Mouse (Mus musculus): ENCODE measurements around the gene Dohh.

Dohh gene

DNA sequence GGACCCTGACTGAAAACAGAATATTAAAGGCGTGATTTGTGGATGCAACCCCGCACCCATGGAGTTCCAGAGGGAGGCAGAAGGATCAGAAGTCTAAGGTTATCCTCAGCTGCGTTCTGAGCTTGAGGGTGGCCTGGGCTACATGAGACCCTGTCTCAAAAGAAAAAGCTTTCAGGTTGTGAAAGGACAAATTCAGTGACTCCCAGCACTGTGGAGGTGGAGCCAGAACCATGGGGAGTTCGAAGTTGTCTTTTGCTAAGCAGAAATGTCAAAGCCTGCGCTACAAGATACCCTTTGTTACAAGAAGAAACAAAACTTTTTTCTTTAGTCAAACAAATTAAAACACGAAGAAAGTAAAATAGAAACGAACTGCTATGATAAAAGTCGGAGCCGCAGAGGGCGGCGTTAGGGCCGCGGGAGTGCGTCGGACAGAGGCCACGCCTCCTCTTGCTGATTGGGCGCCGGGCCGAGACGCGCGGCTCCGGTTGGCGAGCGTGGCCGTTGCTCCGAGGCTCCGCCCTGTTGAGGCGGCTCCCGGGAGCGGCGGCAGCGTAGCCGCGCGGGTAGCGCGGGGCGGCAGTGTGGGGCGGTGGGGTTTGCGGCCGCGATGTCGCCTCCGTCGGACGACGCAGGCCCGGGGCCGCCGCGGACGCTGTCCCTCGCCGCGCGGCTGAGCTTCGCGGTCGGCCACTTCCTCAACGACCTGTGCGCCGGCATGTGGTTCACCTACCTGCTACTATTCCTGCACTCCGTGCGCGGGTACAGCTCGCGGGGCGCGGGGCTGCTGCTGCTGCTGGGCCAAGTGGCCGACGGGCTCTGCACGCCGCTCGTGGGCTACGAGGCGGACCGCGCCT lies 27.0 kb upstream of the Dohh start, which contains the start of gene Mfsd12:
Gene Mfsd12, plus strand, starts transcription at position 501 of the 854 bp plus-strand sequence.
- DNase-seq (ENCODE audit: low read depth, low spot score): peak; percentile 69

DNA sequence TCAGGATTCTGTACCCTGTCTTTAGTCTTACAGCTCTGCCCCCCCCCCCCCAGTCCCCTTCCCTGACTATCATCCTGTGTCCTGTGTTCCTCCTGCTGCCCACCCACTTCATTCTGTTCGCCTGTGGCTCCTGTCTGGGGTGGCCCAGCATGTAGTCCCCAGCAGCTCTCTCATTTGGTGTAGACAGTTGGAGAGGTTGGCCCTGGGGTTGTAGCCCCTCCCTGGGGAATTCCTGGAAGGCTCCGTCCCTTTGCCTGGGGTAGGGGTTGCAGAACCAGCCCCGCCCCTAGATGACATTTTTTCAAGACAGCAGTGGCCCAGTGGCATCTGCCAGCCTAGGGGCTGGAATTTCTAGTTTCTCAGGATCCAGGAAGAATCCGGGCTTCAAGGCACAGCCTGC lies 26.0 kb upstream of the Dohh start:
- DNase-seq (ENCODE audit: low read depth, low spot score): no peak

DNA sequence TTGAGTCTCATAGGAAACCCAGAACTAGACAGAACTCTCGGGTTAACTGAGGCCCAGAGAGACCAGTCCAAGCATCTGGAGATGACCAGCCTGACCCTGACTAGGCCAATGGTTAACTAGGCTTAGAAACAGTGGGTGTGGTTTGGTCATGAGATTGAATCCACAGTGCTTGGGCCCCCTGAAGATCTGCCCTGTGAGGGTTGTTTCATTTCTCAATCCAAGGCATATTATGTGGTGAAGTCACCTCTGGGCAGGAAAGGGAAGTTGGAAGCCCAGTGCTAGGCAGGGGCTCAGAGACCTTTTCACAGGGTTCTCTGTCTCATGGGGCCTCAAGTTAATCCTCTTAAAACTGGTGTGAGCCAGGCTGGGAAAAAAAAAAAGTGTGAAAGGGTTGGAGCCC lies 25.4 kb upstream of the Dohh start:
- no peak for DNase-seq (ENCODE audit: low read depth, low spot score)

DNA sequence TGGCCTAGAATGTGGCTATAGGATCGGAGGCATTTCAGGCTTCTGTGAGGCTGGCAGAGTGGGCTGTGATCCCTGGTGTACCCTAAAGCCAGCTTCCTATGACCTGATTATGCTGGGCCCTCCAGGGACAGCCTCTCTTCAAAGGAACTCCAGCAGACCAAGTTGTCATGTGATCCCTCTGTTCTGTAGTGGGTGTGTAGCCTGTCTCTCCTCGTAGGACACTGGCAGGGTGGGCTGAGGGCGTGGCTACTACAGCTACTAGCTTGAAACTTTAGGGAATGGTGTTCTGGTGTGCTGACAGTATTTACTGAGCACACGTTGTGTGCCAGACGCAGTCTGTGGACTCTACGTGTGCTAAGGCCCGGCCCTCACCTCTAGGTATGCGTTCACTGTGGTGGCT lies 23.5 kb upstream of the Dohh start:
- no peak for DNase-seq (ENCODE audit: low read depth, low spot score)

DNA sequence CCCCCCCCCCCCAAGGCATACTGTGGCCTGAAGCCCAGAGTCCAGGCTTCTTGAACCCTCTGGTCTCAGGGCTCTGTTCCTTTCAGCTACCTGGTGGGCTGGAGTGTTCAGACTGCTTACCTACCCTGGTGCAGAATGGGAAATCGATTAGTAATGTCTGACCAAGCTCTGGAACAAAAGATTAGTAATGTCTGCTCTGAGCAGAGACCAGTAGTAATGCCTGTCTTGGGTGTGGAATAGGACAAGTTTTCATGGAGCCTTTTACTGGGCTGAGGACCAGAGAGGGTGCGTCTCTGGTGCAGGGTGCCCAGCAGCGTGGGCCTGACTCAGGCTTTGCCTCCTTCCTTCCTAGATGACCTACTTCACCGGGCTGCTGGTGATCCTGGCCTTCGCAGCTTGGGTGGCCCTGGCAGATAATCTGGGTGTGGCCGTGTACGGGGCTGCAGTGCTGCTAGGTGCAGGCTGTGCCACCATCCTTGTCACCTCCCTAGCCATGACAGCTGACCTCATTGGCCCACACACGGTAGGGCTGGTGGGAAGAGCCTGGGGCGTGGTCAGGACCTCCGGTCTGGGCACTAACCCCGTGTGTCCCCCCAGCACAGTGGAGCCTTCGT lies 21.8 kb upstream of the Dohh start:
- no peak for DNase-seq (ENCODE audit: low read depth, low spot score)

DNA sequence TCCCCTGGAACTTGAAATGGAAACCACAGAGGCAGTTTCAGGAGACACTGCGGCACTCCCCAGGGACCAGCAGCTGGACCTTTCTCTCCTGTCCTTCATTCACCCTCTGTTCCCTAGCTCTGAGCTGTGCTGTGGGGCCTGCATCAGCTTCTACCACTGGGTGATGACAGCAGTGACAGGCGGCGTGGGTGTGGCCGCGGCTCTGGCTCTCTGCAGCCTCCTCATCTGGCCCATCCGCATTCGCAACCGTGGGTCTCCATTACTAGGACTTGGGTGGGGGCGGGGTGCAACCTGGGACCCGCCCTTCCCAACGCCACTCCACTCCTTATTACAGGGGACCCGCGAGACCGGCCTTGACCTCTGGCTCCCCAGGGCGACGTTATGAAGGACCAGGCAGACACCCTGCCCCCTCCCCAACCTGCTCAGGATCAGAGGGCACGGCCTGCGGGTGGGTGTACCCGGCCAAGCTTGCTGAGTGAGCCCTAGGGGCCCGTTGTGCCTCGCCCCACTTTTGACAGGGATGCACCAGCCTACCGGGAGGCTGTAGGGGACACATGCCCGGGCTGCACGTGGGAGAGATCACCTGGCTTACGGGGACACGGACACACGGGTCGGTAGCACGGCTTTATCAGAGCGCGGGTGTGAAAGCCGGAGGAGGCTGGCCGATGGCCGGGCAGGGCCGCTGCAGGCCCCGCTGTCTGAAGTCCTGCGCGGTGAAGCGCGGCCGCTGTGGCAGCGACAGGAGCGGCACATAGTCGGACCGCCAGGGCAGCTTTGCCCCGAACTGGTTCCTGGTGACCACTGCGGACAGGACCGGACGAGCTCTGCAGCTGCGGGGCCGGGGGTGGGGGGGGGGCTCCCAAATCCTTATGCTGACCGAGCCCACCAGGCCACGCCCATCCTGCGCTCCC lies 20.5 kb upstream of the Dohh start:
- DNase-seq (ENCODE audit: low read depth, low spot score): no peak

DNA sequence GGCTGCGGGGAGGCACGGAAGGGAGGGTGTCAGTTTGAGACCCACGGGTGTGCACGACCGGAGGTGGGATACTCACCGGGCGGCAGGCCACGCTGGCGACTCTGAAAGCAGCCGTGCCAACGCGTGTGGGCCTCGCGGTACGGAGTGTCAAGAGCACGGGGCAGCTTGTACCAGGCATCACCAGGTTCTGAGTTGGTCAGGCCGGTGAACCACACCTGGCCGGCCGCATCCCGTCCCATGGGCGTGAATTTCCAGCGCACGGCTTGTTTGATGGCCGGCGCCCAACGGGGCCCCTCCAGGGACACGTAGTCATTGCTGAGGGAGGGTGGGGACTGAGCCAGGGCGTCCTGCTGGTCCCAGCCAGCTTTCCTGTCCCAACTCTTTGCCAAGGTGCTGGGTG lies 19.6 kb upstream of the Dohh start:
- no peak for DNase-seq (ENCODE audit: low read depth, low spot score)

DNA sequence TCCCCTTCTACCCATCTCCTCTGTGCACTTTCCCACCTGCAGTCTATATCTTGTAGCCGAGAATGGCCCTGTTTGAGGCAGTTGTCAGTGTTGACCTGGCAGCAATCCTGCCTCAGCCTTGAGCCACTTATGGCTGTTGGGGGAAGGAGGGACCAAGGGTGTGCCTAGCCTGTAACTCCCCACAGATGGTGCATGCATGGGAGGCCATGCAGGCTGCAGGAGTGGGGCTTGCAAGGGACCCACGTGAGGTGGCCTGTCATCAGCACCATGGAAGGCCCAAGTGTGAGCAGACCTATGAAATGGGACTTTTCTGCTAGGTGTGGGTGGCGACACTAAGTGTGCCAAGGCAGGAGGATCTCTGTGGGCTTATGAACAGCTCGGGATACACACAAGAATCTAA lies 19.2 kb upstream of the Dohh start:
- DNase-seq (ENCODE audit: low read depth, low spot score): peak; percentile 52

DNA sequence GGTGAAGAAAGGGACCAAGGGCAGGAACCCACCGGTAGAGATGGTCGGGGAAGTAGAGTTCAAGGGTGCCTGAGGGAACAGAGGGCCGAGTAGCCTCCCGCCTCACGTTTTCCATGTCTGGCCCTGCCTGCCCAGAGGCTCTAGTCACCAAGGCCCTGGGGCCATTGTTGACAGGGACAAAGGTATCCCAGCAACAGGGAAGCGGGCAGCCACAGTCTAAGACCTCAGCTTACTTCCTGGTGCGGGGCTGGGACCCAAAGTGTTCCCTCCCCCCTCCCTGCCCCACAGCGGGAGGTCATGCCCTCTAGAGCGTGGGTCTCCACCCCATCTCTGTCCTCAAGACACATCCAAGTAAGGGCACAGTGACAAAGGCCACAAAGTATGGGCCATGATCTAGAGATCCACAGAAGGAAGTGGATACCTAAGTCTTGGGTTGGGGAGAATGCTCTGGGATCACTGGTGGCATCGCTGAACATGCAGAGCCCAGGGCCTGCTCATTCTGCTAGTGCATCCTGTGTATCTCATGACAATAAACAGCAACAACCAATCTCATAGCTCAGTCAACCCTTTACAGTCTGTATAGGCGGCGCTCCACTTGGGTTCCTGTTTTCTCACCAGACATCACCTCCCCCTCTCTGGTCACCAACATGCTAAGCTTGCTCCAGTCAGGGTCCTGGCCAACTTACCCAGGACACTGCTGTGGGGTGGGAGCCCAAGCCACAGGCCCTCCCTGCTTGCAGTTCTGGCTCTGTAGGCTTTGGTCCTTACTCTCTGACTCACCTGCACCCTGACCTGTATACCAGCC lies 18.4 kb upstream of the Dohh start, which contains the start of gene 4930404N11Rik:
Gene 4930404N11Rik, minus strand, starts transcription at position 145 of the 805 bp plus-strand sequence.
- DNase-seq (ENCODE audit: low read depth, low spot score): no peak

DNA sequence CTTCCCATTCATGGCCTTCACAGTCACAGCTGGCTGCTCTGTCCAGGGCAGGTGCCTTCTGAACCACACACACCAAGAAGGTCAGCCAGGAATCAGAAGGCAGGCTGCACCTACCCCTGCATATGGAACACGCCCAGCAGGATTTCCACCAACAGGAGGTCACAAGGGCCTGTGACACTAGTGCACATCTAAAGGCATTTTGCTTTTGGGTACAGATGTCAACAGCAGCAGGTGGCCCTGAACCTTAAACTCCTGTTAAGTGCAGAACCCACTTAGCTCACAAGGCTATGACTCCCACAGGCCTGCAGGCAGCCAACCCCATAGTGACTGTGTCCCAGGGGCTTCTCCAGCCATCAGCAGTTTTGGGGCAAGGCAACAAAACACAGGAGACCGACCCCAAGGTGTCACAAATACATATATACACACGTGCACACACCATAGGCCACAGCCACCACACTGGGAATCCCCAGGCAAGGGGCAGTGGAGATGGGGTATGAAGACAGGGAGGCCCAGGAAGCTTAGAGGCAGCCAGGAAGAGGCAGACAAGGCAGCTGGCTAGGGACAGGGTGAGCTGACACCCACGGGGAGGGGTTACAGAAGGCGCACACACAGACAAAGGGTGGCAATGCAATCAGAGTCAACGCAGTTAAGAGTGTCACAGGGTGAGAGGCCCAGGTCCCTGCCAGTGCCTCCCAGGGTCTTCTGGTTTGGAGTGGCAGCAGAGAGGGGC lies 17.6 kb upstream of the Dohh start:
- DNase-seq (ENCODE audit: low read depth, low spot score): no peak

DNA sequence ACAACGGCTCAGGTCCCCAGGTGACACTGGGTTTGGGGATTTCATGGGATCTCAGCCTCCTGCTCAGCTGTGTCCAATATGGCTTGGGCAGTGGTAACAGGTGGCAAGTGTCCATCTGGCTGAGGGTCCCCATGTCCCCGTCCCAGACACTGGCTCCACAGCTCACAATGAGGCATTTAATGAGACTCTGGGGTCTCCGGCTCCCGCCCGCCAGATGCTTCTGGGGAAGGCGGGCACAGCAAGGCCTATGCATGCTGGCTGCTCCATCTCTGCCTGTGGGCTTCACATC lies 17.1 kb upstream of the Dohh start:
- no peak for DNase-seq (ENCODE audit: low read depth, low spot score)

DNA sequence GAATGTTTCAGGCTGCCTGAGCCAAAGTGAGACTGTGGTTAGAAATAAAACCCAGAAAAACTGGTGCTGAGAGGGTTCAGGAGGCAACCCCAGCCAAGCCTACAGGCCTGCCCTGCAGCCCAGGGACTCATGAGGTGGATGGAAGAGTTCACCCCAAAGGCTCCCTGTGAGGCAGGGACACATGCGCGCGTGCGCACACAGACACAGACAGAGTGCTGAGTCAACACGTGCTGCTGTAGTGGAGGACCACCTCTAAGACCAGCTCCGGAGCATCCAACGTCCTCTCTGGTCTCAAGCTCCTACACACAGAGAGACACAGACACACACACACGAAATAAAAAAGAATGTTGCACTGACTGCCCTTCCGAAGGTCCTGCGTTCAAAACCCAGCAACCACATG lies 8.9 kb upstream of the Dohh start:
- no peak for DNase-seq (ENCODE audit: low read depth, low spot score)

DNA sequence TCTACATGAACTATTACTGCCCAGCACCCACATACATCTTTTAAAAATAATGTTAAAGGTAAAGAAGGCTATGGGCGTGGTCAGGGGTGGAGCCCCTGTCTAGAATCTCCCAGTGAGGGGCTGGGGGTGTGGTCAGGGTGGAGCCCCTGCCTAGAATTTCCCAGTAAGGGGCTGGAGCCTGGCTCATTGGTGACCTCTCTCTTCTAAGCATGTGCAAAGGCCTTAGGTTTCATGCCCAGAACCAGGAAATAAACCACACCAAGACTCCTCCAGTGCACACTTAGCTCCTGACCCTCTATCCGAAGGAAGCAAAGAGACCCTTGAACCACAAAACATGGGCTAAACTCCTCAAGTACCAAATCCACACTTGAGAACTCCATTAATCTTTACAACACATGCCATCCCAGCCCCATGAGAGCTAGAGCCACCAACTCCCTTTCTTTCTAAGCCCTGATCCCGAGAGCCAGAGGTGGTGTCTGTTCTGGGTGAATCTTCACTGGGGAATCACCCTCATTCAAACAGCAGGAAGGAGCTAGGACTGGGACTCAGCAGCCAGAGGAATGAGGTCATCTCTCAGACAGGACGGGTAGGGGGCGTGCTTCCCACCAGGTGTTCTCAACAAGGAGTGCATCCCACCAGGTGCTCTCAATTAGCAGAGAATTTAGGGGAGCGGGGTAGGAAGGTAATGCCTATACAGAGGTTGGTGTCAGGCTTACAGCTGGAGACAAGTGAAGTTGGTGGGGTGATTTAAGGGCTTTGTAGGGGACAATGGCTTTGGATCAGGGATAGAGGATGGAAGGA lies 7.5 kb upstream of the Dohh start:
- DNase-seq (ENCODE audit: low read depth, low spot score): no peak

DNA sequence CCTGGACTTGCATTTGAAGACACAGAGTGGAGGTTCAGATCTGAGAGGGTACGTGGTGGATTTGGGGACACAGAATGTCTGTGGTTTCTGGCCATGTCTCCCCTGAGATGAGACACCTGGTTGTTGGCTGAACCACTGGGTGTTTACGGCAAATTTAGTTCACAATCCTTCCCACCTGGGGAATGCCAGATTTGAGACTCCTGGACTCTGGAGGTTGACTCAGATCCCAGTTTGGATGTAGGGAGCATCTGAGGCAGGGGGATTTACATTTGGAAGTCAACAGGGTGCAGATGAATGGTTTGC lies 6.9 kb upstream of the Dohh start:
- DNase-seq (ENCODE audit: low read depth, low spot score): no peak

DNA sequence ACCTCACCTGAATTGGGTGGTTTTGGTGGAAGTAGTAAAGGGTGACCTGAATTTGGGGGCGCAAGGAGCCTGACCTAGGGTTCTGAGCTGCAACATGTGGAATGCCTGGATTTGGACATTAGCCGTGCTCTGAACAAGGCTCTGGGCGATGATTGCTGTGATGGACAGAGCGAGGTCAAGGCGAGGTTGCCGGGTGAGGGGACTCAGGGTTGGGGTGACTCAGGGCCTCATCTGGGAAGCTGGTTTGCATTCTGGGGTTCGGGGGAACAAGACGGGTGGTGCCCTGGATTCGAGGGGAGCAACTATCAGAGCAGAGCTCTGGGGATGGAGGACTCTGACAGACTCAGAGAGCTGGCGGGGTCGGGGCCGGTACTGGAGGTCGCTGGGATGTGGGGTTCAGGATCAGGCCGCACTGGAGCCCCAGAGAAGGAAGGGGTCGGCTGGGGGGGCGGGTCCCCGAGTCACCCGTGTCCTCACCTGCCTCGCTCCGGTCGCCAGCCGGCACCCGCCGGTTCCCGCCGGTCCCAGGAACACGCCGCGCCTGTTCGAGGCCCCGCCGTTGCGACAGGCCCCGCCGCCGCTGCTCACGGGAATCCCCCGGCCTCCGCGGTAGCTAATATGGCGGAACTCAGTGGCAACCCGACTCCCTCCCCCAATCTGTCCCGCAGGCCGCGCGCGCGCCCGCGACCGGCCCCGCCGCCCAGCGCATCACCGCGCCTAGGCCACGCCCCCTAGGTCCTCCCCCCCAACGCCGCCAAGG lies 6.3 kb upstream of the Dohh start, which contains the start of gene Fzr1:
Gene Fzr1, minus strand, starts transcription at position 724 of the 760 bp plus-strand sequence.
- DNase-seq (ENCODE audit: low read depth, low spot score): no peak

DNA sequence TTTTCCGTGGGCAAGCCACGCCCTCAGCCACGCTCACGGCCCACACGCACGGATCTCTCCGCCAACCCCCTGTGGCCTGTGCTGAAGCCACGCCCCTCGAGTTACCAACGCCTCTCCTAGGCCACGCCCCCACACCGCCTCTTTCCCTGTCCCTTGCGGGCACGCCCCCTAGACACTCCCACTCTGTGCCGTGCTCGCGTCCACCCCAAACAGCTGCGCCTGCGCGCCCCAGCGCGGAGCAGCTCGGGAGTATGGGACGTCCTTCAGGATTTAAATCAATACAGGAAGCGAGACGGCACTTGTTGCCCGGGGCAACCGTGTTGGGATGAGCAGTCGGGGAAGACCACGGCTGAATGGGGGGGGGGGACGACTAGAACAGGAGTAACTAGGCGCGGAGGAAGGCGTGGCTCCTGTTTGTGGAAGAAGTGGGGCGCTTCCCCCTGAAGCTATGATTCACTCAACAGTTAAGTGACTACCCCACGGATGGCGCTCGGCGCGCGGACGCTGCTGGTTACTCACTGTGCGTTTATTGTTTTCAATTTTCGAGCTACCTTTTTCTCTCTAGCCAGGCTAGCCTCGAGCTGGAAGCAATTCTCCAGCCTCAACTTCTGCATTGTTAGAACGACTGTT lies 5.6 kb upstream of the Dohh start:
- DNase-seq (ENCODE audit: low read depth, low spot score): peak; percentile 99

DNA sequence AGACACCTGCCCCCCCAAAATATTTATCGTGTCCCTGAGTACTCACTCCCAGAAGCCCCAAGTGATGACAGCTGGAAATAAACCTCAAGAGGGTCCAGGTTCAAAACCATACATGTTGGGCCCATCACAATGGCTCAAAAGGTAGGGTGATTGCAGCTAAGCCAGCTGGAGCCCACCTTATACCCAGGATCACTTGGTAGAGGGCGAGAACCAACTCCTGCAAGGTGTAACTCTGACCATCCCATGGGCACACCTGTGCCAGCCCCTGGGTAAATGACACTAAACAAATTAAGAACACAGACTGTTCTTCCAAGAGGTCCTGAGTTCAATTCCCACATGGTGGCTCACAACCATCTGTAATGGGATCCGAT lies 5.1 kb upstream of the Dohh start:
- DNase-seq (ENCODE audit: low read depth, low spot score): no peak

DNA sequence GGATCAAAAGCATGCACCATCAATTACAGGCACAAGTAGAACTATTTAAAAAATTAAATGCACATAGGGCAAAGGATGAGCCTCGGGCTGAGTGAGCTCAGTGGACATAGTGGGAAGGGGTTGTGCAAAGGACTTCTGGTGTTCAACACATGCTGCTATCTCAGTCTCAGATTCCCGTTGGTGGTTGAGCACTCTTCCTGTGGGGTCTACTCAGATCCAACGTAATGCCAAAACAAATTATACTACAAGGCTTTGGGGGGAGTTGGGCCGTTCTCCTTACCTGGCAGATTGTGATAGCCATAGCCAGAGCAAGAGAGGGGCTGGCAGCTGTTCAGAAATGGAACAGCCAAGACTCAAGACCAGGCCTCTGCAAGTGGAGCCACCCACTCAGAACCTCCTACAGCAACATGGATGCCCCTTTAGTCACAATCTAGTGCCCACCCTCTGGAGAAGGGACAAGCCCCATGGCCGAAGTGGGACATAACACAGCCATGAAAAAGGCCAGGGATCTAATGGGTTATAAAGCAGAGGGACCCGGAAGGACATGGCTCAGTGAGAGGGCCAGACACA lies 4.3 kb upstream of the Dohh start:
- DNase-seq (ENCODE audit: low read depth, low spot score): no peak

DNA sequence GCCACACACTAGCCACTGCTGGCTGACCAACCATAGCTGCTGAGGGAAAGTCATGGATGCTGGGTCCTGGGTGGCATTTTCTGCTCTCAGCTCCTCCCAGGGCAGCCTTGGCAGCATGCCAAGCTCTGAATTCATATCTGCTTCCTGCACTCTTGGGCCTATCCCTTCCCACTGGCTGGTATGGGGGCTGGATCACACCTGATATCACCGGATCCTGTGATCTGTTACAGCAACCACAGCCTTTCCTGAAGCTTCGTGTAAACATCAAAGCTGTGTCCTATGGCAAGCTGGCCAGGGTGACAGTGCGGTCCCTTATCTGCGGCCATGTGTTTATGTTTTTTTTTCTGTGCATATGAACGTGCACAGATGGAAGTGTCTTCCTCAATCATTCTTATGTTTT lies 2.2 kb upstream of the Dohh start:
- DNase-seq (ENCODE audit: low read depth, low spot score): no peak
